Mouse (Mus musculus): ENCODE results near the gene Ints13.

The Ints13 gene

GRCm38 (mm10) chr6:146540386-146540785, 37.2 kb downstream of the Ints13 start:
- peak; percentile 24 to 66 for DNase-seq (ENCODE audit: inconsistent age in 2 of 2, low spot score in 1 of 2)

GRCm38 (mm10) chr6:146538661-146539060, 39.0 kb downstream of the Ints13 start:
- DNase-seq (ENCODE audit: inconsistent age in 2 of 2, low spot score in 1 of 2), result no peak

- no peak for DNase-seq (ENCODE audit: inconsistent age in 2 of 2, low spot score in 1 of 2)
These were observed 39.6 kb downstream of the Ints13 start for GRCm38 (mm10) chr6:146538071-146538470.

- DNase-seq (ENCODE audit: inconsistent age in 2 of 2, low spot score in 1 of 2), result no peak
These were observed 40.5 kb downstream of the Ints13 start for GRCm38 (mm10) chr6:146537111-146537510.

- no peak for DNase-seq (ENCODE audit: inconsistent age in 2 of 2, low spot score in 1 of 2)
These were observed 42.1 kb downstream of the Ints13 start for GRCm38 (mm10) chr6:146535501-146535900.

- DNase-seq (ENCODE audit: inconsistent age in 2 of 2, low spot score in 1 of 2), result no peak
These were observed 44.5 kb downstream of the Ints13 start for GRCm38 (mm10) chr6:146533146-146533545.

GRCm38 (mm10) chr6:146530769-146531168, 46.9 kb downstream of the Ints13 start:
- peak; percentile 30 to 56 for DNase-seq (ENCODE audit: inconsistent age in 2 of 2, low spot score in 1 of 2)

- DNase-seq (ENCODE audit: inconsistent age in 2 of 2, low spot score in 1 of 2), result no peak
These were observed 47.3 kb downstream of the Ints13 start for GRCm38 (mm10) chr6:146530363-146530762.

GRCm38 (mm10) chr6:146527537-146527936, 50.1 kb downstream of the Ints13 start:
- no peak for DNase-seq (ENCODE audit: inconsistent age in 2 of 2, low spot score in 1 of 2)

GRCm38 (mm10) chr6:146525500-146525899, 52.1 kb downstream of the Ints13 start:
- no peak for DNase-seq (ENCODE audit: inconsistent age in 2 of 2, low spot score in 1 of 2)

- DNase-seq (ENCODE audit: inconsistent age in 2 of 2, low spot score in 1 of 2), result no peak
These were observed 56.0 kb downstream of the Ints13 start for GRCm38 (mm10) chr6:146521456-146522245.

GRCm38 (mm10) chr6:146519019-146519418, 58.6 kb downstream of the Ints13 start:
- no peak for DNase-seq (ENCODE audit: inconsistent age in 2 of 2, low spot score in 1 of 2)

- DNase-seq (ENCODE audit: inconsistent age in 2 of 2, low spot score in 1 of 2), result no peak
These were observed 61.7 kb downstream of the Ints13 start for GRCm38 (mm10) chr6:146515936-146516335.

GRCm38 (mm10) chr6:146514531-146514948, 63.1 kb downstream of the Ints13 start:
- DNase-seq (ENCODE audit: inconsistent age in 2 of 2, low spot score in 1 of 2), result no peak

GRCm38 (mm10) chr6:146513899-146514298, 63.7 kb downstream of the Ints13 start:
- no peak for DNase-seq (ENCODE audit: inconsistent age in 2 of 2, low spot score in 1 of 2)

GRCm38 (mm10) chr6:146513384-146513783, 64.3 kb downstream of the Ints13 start:
- DNase-seq (ENCODE audit: inconsistent age in 2 of 2, low spot score in 1 of 2), result no peak

- DNase-seq (ENCODE audit: inconsistent age in 2 of 2, low spot score in 1 of 2), result no peak
These were observed 66.1 kb downstream of the Ints13 start for GRCm38 (mm10) chr6:146511511-146511910.

- DNase-seq (ENCODE audit: inconsistent age in 2 of 2, low spot score in 1 of 2), result no peak
These were observed 67.7 kb downstream of the Ints13 start for GRCm38 (mm10) chr6:146509891-146510290.

GRCm38 (mm10) chr6:146504459-146504858, 73.2 kb downstream of the Ints13 start:
- DNase-seq (ENCODE audit: inconsistent age in 2 of 2, low spot score in 1 of 2), result no peak

- no peak for DNase-seq (ENCODE audit: inconsistent age in 2 of 2, low spot score in 1 of 2)
These were observed 74.8 kb downstream of the Ints13 start for GRCm38 (mm10) chr6:146502856-146503255.

- peak; percentile 95 to 98 for DNase-seq (ENCODE audit: inconsistent age in 2 of 2, low spot score in 1 of 2)
These were observed 75.5 kb downstream of the Ints13 start, which contains the start of gene Itpr2 for GRCm38 (mm10) chr6:146501866-146502804. Gene Itpr2, minus strand, starts transcription at chr6:146502223.

Data from adrenal gland, adult (tissue).